Mouse (Mus musculus) embryo, embryonic 11 days (tissue): ENCODE measurements around the gene Bcar1.

ENCODE experiments used
- DNase-seq: peaks from one replicate; pipeline ENCODE4 v3.0.0-alpha.2; 2015

Bcar1 gene

DNA sequence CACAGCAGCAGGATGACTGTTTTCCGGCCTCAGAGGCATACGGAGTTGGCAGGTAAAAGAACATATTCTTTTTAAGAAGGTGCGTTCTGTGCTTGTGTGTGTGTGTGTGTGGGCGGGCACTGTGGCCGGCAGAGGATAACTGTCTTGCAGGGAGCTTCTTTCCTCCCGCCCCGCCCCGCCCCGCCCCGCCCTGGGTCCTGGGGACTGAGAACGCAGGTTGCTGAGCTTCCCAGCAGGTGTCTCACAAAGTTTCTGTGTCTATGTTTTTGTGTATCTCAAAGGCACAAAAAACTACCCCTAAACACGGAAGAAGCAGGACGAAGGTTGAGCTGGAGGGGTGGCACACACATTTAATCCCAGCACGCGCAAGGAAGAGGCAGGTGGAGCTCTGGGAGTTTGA is 25.7 kb upstream of the Bcar1 start:
- DNase-seq: no peak

DNA sequence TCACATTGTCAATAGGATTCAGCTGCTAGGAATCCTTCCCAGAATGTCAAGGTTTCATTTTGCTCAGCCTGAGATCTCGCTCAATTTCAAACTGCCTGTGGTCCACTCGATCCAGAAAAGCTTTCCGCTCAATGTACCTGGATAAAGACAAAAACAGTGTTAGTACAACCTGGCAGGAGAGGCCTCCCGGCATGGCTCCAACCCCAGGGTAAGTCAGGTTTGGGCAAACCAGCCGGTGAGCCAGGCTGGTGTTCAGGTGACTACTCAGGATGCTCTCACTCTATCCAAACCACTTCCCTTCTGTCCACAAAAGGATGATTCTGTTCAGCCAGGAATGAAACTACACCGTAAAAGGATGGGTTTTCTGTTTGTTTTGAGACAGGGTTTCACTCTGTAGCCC is 25.0 kb upstream of the Bcar1 start:
- no peak for DNase-seq

GRCm38 (mm10) chr8:111765616-111766015 is 22.0 kb upstream of the Bcar1 start:
- no peak for DNase-seq

- no peak for DNase-seq
These were observed 21.5 kb upstream of the Bcar1 start for GRCm38 (mm10) chr8:111765096-111765495.

GRCm38 (mm10) chr8:111760708-111761107 is 17.1 kb upstream of the Bcar1 start:
- no peak for DNase-seq

GRCm38 (mm10) chr8:111758817-111759216 is 15.2 kb upstream of the Bcar1 start:
- no peak for DNase-seq

DNA sequence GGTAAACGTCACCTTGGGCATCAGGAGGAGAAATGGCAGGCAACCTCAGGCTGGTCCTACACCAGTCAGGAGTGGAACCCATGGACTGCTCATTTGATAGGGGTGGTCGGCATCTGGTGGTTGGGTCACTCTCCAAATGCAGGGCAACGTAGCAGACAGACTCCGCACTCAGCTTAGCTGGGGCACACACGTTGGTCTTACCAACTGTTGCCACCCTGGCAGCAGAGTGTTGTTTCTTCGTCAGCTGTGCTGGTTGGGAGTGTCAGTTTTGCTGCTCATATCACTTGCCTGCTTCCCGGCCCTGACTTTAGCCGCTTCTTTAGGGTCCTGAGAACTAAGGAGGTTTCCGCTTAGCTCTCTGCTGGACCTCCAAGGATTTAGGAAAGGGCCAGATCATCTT is 14.0 kb upstream of the Bcar1 start:
- no peak for DNase-seq

DNA sequence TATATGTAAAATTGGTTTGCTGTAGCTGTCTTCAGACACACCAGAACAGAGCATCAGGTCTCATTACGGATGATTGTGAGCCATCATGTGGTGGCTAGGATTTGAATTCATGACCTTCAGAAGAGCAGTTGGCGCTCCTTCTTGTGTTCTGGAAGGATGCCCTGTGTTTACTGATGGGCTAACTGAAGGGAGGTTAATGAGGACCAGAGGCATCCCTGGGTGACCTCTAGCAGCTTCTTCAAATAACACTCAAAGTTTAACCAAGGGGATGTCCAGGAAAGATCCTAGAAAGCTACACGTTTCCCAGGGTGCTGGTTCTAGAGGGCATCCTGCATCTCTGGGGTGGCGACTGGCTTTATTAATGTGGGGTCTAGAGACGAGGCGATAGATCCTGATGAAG is 11.1 kb upstream of the Bcar1 start:
- no peak for DNase-seq

GRCm38 (mm10) chr8:111754088-111754487 is 10.5 kb upstream of the Bcar1 start:
- DNase-seq: no peak

- no peak for DNase-seq
These were observed 5.2 kb upstream of the Bcar1 start for GRCm38 (mm10) chr8:111748766-111749165.

GRCm38 (mm10) chr8:111747866-111748649 is 4.4 kb upstream of the Bcar1 start:
- no peak for DNase-seq

- DNase-seq: no peak
These were observed 3.2 kb upstream of the Bcar1 start for GRCm38 (mm10) chr8:111746582-111747465.

- DNase-seq: peak; percentile 83
These were observed 2.2 kb upstream of the Bcar1 start for GRCm38 (mm10) chr8:111745591-111746418.

DNA sequence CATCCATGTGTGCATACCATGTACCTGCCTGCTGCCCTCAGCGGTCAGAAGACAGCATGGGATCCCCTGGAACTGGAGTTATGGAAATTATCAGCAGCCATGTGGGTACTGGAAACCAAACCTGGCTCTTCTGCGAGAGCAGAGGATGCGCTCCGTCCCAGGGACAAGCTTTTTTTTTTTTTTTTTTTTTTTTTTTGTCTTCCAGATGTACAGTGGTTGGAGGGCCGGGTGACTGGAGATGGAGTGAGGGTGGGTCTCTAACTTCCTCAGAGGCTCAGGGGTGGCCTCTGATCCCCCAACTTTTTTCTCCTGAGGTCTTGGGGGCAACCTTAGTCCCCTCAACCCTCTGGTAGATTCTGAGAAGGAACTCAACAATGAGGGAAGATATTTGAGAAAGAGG is 1.5 kb upstream of the Bcar1 start:
- no peak for DNase-seq

DNA sequence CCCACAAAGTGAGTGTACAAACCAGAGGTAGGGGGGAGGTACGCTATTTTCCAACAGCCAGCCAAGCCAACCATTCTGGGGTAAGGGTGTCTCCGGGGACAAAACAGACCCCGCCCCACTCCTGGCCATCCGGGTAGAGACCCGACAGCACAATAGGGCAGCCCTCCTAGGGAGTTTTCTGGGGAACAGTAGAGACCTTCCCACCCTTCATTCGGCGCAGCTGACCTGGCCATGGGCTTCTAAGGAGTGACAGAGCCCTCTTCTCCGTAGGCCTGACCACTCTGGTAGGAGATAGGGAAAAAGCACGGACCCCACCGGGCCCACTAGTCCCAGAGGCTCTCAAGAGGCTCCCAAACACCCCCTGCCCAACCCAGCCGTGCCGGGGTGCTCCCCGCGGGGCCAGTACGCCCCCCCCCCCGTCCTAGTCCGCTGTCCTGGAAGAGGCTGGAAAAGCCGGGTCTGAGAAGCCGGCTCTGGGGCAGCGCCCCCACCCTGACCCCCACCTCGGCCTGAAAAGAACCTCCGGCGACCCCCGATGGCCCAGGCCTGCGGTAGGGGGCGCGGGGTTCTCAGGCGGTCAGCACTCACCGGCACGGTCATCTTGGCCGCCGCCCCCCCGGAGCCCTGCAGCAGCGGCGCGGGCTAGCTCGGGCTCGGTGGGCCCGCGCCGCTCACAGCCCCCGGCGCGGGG is 363 bp downstream of the Bcar1 start:
- peak; percentile 67 for DNase-seq

DNA sequence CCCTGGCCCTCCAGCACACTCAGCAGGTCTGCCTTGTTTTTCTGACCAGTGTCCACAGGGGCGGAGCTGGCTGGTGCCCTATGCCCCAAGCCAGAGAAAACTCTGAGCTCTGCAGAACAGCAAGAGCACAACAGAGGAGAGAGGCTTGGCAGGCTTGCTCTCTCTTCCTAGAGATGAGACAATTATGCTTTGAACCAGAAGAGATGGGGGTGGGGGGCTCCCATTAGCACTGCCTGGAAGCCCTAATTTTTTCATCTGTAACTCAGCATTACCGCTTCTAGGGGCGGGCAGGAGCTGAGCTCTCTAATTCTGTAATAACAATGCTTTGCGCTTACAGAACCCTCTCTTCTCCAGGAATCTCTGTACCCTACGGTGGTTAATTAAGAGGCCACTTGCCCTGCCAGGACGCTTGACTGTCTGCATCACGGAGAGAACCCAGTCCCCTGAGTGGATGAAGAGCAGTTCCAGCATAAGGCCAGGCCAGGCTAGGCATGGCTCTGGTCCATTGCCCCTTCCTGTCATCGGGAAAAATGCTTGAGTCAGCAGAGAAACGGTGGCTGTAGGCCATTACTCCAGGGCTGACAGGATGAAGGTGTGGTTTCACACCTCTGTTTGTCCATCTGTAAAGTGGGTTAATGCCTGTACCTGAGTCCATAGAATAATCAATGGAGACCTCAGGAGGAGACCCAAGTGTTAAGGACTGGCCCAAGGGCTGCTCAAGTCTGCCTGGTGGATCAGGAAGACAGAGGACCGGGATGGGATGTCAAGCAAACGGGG is 1.2 kb downstream of the Bcar1 start:
- DNase-seq: no peak

DNA sequence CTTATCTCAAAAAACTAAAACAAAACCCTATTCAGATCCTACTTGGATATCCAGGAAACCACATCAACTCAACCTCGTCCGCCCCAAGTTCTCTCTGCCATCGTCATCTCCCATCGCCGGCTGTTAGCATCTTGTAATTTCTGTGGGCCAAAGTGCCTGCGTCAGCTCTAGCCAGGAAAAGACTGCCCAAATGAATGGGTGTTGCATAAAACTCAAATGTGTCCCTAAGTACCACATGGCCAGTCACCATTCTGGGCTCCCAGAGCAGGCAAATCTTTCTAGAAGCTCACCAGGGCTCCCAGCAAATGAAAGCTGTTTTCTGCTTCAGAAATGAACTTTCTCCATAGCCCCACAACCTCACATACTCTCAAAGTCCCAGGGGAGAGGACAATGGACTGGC is 2.1 kb downstream of the Bcar1 start:
- DNase-seq: no peak

- DNase-seq: no peak
These were observed 2.6 kb downstream of the Bcar1 start for GRCm38 (mm10) chr8:111740994-111741393.

GRCm38 (mm10) chr8:111740301-111740711 is 3.3 kb downstream of the Bcar1 start:
- DNase-seq: no peak

GRCm38 (mm10) chr8:111739604-111740003 is 4.0 kb downstream of the Bcar1 start:
- no peak for DNase-seq

- no peak for DNase-seq
These were observed 4.7 kb downstream of the Bcar1 start for GRCm38 (mm10) chr8:111738867-111739266.

DNA sequence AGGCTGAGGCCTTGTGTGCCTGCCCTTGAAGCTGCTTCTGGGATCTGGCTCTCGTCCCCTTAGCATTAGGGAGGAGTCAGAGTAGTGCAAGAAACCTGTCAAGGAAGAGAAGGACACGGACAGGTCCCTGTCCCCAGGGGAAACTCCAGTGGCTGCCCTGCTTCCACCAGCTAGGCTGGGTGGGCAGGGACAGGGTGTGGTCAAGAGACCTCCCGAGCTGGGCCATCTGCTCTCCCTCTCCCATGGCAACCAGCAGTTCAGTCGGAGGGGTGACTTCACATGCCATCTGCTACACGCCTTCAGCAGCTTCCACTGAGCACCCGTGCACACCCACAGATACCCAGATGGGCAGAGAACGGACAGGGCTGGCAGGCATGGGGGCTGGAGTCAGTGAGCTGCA is 7.3 kb downstream of the Bcar1 start:
- DNase-seq: peak; percentile 41
